Mouse (Mus musculus) cerebellum, postnatal 10 days (tissue): Measurements from ENCODE around the gene Frrs1l.
A peak's percentile ranks its signal among the peaks of the same experiment; 100 is the strongest.

Experiments used
- DNase-seq, 2 experiments: peaks; one replicate each; pipeline ENCODE4 v3.0.0; 2021; ENCODE audit warnings: mixed read lengths in 2 of 2

The Frrs1l gene

GRCm38 (mm10) chr4:56990215-56990584, at the start of gene Frrs1l:
Gene Frrs1l (minus strand): TSS chr4:56990391.
- DNase-seq: peak; percentile 79 to 86

DNA sequence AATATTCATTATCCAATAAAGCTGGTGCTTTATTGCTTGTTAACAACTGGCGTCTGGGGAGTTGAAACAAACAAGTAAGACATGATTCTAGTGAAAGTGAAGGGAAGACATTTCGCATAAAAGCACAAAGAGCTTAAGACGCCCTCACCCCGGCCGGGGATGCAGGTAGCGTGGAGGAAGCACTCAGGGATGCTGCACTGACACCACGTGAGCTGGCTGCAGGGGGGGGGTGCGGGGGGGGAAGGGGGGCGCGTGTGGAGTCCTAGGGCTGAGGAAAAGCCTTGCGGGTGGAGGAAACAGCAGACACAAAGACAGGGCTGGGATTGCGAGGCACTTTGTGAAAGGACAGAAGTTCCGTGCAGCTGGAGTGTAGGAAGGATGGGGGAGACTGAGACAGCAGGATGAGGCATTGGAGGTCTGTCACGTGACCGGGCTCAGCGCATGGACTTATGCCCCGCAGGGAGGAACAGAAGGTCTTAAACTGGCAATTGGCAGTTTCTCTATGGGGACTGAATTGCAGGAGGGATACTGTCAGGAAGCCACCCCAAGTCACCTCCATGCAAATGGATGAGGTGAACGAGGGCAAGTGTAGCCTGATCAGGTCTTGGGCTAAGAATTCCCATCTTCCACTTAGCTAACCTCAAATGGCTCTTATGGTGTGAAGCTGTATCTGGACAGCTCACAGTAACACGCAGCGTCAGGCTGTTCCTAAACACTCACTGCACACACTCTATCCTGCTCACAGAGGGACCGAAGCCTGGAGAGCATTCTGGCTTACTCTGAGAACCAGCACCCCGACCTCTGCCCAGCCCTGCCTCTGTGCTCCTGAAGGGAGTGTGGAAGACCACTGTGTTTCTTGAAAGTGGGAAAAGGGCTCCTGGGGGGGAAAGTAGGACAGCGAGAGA, 49.2 kb upstream of the Frrs1l start:
- DNase-seq: peak; percentile 80 to 83

GRCm38 (mm10) chr4:57037554-57037953, 47.4 kb upstream of the Frrs1l start:
- peak; percentile 20 to 29 for DNase-seq

DNA sequence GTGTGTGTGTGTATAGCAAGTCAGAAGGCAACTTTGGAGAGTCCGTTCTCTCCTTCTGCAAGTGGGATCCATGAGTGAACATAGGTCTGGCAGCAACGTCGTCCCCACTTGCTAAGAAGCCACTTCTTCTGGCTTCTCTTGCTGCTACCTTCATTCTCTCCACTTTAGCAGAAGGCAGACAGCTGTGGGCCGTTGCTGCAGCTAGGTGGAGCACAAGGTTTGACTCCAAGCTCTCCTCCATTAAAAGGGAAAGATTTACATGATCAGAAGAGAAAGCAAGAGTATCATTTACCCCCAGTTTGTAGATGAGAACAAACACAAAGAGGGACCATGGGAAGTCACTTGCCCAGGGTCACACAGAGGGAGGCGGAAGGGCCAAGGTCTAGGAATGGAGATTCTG, 44.0 kb upstream of the Frrs1l start:
- no peak for DNase-seq

DNA sequence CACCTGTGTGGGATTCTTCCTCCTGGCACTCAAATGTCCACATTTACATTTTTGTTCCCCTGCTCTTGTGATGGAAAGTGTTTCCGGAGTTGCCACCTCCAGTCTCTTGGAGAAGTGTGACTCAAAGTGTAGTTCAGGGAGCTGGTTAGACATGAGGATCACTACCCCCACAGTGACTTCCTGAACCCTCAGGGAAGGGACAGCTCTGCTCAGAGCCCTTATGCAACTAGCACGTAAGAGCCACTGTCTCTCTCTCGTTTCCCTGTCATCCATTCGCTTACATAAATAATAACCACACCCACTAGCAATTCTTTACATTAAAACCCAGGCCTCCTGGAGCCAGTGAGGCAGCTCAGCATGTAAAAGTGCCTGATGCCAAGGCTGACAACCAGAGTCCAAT, 41.2 kb upstream of the Frrs1l start:
- DNase-seq: no peak

DNA sequence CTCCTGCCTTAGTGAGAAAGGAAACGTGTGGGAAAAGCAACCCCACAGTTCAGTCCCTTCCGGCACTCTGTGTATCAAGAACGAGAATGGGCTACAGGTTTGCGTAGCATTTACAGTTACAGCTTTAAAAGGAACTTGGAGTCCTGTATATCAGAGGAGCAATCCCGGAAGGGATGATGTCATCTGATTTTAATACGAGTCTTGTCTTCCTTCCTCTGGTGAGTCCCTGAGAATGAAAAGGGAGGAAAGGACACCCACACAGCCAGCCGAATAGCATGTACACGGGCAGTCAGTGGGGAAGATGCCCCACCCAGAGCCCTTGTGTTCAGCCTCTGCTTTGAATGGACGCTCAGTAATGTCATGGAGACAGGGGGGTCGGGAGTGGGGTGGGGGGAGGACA, 37.8 kb upstream of the Frrs1l start:
- DNase-seq: no peak

GRCm38 (mm10) chr4:57023527-57023926, 33.3 kb upstream of the Frrs1l start:
- no peak for DNase-seq

DNA sequence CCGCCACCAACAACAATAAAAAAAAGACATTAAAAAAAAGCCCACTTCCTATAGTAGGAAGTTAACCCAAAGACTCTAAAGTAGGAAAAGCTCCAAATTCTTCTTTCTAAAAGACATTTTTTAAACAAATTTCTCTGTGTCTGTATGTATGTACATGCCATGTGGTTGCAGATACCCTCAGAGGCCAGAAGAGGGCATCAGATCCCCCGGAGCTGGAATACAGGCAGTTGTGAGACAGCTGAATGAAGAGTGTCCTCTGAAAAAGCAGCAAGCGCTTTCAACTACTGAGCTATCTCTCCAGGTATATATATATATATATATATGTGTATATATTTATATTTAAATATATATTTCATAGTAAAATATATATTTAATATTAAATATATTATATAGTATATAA, 31.1 kb upstream of the Frrs1l start:
- peak in 1 of 2 experiments; percentile 44 for DNase-seq

GRCm38 (mm10) chr4:57017229-57017628, 27.0 kb upstream of the Frrs1l start:
- DNase-seq: peak; percentile 92 to 95

DNA sequence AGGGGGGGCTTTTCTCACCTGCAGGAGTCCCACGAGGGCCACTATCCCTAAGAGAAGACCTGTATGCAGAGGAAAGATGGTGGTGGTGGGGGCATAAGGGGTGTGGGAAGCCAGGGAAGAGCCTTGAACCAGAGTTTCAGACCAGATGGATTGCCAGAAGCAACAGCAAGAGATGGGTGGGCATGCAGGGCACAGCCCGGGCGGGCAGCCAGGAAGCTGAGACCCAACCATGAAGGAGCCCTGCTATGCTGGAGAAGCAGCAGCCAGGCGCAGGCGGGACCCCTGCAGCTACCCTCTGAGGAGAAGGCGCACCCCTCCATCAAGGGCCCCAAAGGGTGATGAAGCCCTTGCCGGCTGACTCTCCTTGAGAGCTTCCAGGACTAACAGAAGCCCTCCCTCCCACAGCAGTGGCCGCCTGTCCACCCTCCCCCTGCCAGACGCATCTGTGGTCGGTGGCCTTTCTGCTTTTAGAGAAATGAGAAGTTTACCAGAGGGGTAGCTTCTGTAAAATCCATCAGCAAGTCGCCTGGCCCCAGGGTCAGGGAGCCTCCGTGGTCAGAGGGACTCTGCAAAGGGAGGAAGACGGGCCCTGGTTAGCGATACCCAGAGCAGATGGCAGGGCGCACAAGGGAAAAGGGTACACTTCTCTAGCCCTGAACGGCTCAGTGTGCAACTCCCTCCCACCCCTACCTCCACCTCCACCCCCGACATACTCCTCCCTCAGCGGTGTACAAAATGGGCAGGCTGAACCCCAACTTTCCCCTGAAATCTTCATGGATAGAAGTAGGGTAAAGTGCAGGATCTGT, 26.4 kb upstream of the Frrs1l start:
- peak; percentile 50 to 65 for DNase-seq

- DNase-seq: no peak
Observed at GRCm38 (mm10) chr4:57015032-57015431, 24.8 kb upstream of the Frrs1l start.

- DNase-seq: peak in 1 of 2 experiments; percentile 30
Observed at GRCm38 (mm10) chr4:57011454-57012046, 21.4 kb upstream of the Frrs1l start.

- DNase-seq: no peak
Observed at GRCm38 (mm10) chr4:57010919-57011318, 20.7 kb upstream of the Frrs1l start.

DNA sequence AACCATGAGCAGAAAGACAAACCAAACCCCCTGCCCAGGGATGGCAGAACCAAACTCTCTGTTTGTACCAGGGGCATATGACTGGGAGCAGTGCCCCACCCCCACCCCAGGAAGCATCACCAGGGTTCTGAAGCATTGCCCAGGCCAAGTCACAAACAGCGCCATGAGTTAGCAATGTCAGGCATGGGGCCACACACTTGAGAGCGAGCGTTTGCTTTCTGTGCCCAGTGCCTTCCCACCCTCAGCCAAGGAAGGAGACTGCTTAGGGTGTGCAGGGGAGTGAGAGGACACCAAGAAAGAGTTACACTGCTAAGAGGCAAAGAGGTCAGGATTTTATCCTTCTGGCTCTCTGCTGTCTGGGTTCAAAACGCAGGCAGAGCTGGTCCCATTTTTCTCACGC, 20.2 kb upstream of the Frrs1l start:
- peak in 1 of 2 experiments; percentile 25 for DNase-seq

DNA sequence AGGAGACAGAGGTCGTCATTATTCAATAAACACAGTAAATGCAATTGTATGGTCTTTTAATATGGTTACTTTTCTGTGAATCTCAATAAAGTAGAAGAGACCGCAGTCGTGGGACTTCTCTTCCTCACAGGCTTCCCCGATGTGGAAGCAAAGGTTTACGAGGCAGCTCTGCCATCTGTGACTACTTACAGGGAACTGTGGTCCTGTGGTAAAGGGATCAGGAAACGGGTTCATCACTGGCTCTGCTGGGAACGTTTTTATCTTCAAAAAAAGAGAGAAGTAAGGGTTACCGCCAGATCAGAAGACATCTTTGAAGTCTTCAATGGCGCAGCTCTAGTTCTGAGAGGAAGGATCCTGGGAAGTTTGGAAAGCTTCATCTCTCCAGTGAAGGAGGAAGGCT, 17.5 kb upstream of the Frrs1l start:
- no peak for DNase-seq

DNA sequence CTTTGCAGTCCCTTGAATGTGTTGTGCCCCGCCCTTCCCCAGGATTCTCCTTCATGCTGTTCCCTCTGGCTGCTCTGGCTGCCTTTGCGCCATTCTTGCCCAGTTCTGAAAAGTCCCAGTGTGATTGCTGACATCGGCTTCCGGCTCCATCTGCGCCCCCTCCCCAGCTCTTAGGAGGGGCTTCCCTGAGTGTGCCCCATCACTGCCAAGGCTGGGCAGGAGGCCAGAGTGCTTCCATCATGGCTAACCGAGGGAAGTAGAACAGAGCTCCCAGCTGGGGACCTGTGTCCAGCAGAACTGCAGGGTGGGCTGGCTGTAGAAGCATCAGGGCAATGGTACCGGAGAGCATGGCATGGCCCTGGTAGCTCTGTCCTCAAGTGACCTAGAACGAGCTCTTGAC, 14.8 kb upstream of the Frrs1l start:
- peak; percentile 94 to 97 for DNase-seq

GRCm38 (mm10) chr4:57003886-57004285, 13.7 kb upstream of the Frrs1l start:
- DNase-seq: no peak

- no peak for DNase-seq
Observed at GRCm38 (mm10) chr4:57002751-57003150, 12.6 kb upstream of the Frrs1l start.

- no peak for DNase-seq
Observed at GRCm38 (mm10) chr4:57001437-57001836, 11.2 kb upstream of the Frrs1l start.

DNA sequence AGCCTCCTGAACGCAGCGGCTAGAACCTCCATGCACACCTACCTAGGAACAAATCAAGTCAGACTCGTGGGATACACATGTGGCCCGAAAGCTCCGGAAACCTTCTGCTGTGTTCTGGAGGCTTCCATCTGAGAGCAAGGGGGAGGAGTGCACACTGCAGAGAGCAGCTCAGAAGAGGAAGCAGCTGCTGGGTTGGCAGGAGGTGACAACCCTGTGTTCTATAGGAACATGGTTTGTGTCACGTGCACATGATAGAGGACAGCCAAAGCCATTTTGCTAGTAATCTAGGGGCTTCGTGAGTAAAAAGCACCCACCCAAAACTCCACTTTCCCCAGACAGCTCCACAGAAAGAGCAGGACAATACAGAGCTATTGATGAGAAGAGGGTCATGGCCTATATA, 3.1 kb upstream of the Frrs1l start:
- DNase-seq: peak in 1 of 2 experiments; percentile 6

DNA sequence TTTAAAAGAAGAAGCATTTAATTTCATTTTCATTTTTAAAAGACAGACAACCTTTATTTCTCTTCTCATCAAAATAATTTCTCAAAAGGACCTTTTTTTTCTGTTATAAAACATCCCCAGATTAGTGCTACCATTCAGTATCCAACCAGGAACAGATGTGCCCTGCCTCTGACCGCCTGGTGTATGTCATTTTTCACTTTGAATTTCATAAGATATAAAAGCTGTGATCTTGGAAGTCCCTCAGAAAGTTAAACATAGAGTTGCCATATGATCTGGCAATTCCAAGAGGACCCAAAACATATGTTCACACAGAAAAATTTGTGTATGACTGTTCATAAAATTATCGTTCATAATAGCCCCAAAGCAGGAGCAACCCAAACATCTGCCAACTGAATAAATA, 1.8 kb upstream of the Frrs1l start:
- DNase-seq: no peak

- DNase-seq: peak; percentile 74 to 75
Observed at GRCm38 (mm10) chr4:56989431-56990214, 568 bp downstream of the Frrs1l start.
